Mouse (Mus musculus): ENCODE results near the gene Tmeff2.

Tmeff2 gene

DNA sequence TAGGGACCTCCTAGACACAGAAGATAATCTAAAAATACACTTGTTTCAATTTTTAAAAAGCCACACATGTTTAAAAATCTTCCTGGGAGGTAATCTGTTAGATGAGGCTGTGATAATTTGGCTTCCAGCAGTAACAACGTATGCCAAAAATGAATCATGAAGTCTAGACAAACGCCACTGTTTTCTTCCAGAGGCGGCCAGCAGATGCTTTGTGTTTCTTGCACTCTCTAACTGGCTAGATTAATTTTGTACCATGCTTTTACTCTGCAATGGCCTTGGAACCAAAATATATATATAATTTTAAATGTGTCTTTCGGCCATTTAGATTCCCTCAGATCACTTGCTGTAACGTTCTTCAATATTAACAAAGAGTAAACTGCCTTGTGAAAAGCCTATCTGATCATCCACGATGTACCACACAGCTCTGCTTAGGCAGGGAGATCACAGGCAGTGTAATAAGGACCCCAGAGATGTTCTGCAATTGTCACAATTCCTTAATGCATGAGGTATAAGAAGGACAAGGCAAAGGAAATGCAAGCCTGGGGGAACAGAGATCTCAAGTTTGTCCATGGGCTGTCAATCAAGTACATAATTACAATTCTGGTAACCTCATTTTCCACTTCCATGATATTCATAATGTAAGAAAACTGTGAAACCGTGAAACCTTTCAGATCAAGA, 80.8 kb downstream of the Tmeff2 start:
- no peak for DNase-seq

- no peak for DNase-seq
Observed at GRCm38 (mm10) chr1:50990661-50991060, 90.2 kb downstream of the Tmeff2 start.

DNA sequence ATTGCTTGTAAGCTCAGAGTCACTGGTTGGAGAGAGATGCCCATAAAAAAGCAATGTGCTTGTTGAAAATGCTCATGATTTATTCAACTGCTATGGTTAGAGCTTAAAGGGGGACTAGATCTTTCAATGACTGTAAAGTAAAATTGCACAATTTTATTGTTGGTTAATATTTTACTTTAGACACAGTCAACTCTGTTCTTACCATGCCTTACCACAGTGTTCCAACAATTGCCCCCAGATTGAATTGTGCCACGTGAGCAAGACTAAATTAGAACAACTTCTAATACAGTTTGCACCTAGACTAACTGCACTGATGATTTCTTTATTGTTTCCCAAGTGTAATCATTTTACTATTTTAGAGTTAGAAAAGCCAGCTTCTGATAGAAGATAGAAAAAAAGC, 94.1 kb downstream of the Tmeff2 start:
- DNase-seq, result no peak

GRCm38 (mm10) chr1:50999793-51000192, 99.3 kb downstream of the Tmeff2 start:
- no peak for DNase-seq

GRCm38 (mm10) chr1:51008344-51008743, 107.9 kb downstream of the Tmeff2 start:
- DNase-seq, result no peak

GRCm38 (mm10) chr1:51040249-51040648, 139.8 kb downstream of the Tmeff2 start:
- DNase-seq, result no peak

GRCm38 (mm10) chr1:51044810-51045209, 144.4 kb downstream of the Tmeff2 start:
- DNase-seq, result no peak

DNA sequence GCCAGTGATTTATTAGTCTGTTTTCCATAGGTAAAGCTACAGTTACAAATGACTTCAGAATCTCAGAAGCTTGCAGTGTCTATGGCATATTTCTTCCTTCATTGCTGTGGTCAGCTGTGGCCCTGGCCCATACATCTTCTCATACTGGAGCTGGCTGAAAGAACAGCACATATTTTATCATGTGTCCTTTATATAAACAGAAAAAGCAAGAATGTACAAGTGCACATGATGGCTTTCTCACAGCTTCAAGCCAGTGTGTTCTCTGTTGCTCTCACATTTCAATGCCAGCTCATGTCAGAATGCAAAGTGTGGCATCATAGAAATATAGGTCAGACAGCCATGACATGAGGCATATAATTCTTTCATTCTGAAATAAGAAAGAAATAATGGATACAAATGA, 164.1 kb downstream of the Tmeff2 start:
- no peak for DNase-seq

GRCm38 (mm10) chr1:51065652-51066051, 165.2 kb downstream of the Tmeff2 start:
- no peak for DNase-seq

DNA sequence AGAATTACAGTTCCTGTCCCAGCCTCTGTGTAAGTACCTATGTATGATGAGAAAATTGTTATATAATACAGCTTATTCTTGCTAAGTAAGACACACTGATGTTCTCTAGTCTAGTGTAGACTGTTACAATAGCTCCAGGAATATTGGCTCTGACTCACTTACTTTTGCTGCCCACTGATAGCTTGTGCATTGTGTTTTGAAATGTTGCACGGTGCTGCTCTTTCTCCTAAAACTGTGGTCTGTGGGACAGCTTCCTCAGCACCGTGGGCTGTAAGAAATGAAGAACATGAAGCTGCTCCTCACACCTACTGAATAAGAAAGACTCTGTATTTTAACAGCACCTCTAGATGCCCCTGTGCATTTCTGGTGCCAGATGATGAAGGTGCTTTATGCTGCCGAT, 168.4 kb downstream of the Tmeff2 start:
- DNase-seq, result no peak

- no peak for DNase-seq
Observed at GRCm38 (mm10) chr1:51069288-51069687, 168.8 kb downstream of the Tmeff2 start.

DNA sequence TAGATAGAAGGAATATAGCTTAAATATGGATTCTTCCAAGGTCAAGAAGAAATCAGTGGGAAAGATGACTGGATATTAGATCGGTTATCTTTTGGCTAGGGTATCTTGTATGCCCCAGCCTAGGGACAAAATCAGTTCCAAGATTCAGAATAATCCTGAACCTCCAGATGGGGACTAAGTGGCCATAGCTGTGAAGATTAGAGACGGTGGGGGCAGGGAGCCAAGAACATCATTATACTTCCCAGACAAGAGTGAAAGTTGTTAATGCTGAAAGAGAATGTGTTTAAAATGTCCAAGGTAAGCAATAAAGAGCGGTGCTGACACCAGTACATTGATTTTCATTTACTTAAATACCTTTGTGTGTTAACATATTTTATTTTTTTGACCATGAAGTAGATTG, 173.6 kb downstream of the Tmeff2 start:
- DNase-seq, result no peak

DNA sequence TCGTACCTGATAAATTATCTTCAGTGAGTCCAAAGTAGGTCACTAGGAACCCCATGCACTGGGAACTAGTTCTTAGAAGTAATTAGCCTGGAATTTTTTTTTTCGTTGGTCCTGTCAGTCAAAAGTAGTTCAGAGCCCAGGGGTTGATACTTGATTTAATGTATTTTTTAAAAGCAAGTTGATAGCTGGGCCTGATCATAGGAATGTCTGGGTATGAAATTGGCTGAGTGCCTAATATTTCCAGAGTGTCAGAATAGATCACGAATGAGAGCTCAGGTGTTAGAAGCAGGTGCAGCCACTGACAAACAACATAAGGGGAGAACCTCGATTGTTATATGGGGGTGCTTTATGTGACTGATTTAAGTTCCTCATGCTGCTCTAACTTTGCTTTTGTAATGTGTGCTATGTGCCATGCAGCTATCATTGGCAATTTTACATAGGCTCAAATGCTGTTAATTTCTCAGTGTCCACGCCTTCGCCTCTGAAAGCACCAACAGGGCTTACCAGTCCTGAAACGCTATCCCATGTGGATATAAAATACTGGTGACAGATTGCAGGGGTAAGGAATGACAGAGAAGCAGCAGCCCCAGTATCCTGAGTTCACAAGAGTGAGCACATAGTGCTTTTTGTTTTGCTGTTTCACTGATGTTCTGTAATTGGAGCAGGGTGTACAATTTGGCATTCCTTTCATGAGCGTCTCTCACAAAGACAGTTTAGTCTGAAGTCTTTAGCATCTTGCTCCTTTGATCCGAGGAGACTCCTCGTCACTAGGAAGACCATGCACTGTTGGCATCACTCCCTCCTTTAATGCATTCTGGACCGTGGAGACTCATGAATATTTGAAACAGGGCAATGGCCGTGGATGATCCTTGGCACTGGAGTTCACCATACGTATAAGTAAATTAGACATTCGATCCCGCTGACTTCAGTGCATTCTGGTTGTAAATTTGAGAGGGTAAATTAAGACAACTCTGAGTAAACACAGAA, 175.6 kb downstream of the Tmeff2 start:
- DNase-seq, result no peak

GRCm38 (mm10) chr1:51088921-51089320, 188.5 kb downstream of the Tmeff2 start:
- no peak for DNase-seq

GRCm38 (mm10) chr1:51089803-51090202, 189.4 kb downstream of the Tmeff2 start:
- no peak for DNase-seq

GRCm38 (mm10) chr1:51090212-51090761, 189.8 kb downstream of the Tmeff2 start:
- DNase-seq, result no peak

- no peak for DNase-seq
Observed at GRCm38 (mm10) chr1:51094713-51095112, 194.3 kb downstream of the Tmeff2 start.

DNA sequence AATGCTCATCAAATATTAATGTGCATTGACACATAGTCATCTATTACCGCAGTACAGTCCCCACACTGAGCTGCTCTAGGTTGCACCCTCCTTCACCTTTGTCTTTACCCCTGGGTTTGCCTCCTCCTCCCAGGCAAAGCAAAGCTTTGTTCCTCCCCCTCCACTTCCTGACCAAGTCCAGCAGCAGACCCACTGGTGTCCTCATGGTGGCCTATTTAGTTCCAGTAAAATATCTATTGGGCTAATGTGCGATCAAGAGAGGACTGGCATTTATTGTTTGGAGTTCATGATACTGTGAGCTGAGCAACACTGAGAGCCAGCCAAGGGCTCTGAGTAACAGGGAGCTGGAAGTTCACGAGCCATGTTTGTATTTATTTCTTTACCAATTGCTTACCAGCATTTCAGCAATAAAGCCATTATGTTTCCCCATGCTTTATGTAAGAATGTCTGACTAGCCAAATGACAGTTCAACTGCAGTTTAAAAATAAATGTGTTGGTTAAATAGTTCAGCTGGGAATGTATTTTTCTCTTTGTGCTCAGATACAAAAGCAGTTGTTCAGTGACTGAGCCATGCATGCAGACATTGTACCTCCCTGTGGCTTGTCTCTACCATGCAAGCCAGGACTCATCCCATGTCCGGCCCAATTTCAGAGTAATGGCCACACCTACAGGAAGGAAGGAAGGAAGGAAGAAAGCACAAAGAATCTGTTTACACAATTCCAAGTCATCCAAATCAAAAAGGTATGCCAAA, 196.6 kb downstream of the Tmeff2 start:
- no peak for DNase-seq

DNA sequence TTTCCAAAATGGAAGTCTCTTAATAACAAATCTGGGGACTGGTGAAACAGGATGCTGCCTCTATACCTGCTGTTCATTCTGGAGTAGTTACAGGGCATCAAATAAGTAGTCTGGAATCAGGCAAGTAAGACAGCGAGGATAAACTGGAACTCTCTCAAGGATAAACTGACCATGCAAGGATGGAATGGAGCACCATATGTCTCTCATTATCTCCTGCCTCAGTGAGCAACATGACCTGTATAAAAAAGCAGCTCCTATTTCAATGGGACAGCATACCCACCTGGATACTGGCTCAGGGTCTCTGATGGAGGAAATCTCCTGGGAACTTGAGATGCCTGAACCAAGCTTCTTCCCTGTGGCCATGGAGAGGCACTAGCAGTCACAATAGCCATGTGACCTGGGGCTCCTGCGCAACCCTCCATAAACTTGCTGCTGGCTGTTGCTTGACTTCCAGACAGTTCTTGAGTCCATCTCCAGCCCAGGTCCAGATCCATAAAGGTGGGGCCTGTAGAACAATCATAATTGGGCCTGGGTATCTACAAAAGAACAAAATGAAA, 200.7 kb downstream of the Tmeff2 start:
- no peak for DNase-seq

DNA sequence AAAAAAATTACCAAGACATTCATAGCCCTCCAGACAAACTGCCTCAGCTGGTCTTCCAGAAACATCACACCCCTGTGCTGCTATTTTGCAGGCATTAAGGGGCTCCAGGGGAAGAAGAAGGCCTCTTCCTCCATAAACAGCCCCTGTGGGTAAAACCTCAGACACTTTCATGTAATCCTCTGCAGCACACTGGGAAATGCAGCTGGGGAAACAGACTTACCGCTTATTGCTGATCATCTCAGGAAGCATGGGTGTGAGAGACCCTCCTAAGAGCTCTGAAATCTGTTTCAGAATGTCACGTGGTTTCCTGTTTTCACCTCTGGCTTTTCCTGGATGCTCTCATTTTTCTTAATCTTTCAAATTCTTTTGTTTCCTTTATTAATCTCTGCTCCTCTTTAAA, 204.3 kb downstream of the Tmeff2 start:
- no peak for DNase-seq

GRCm38 (mm10) chr1:51106401-51106920, 206.0 kb downstream of the Tmeff2 start:
- DNase-seq, result no peak

DNA sequence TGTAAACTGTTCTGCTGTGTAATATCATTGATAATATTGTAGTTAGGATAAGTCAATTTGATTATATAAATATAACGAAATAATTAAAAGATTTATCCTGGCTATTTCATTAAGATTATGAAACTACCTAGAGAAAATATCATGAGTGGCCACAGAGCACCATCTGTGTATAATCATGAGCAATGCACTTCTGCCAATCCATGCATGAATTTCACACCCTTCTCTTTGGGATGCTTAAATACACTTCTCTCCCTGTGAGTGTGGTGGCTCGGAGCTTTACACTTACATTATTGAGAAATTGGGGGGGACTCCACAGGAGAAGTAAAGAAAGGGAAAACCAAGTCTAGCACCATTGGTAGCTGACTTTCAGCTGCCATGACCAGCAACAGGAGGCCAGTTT, 206.9 kb downstream of the Tmeff2 start:
- no peak for DNase-seq

DNA sequence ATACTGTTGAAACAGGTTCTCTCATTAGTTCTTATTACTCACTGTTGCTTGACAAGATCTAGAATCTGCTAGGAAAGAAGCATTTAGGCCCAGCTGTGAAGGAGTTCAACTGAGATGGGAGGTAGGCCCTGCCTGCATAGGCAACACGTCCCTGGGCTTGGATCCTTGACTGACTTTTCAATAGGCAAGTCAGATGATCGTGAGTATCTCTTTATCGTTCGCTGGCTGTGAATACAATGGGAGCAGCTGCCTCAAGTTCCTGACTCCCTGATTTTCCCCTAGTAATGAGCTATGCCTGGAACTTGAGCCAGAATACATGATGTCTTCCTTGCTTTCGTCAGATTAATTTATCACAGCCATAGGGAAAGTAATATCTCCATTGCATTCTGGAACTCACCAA, 214.3 kb downstream of the Tmeff2 start:
- DNase-seq, result no peak
